Mouse (Mus musculus) erythroblast, embryonic 14.5 days (primary cell): Measurements from ENCODE around the gene Syne3. TPM values are rescaled to one million over a fixed set of nuclear protein-coding genes. Genes with fewer than 3 reads are reported as not detected.

Source experiments
- H3K27me3 ChIP-seq: 2 replicates; pipeline ENCODE4 v1.6.1; 2012; ENCODE audit warnings: inconsistent platforms; ENCODE audit not compliant: control insufficient read depth
- H3K36me3 ChIP-seq: 2 replicates; pipeline ENCODE4 v1.6.1; 2012; ENCODE audit warnings: mild to moderate bottlenecking, inconsistent platforms; ENCODE audit not compliant: control insufficient read depth
- H3K4me1 ChIP-seq: 2 replicates; pipeline ENCODE4 v1.6.1; 2012; ENCODE audit warnings: inconsistent platforms; ENCODE audit not compliant: control insufficient read depth
- H3K4me3 ChIP-seq: replicated peaks from 2 replicates; pipeline ENCODE3; 2012; ENCODE audit warnings: moderate library complexity, mild to moderate bottlenecking, inconsistent platforms
- H3K9me3 ChIP-seq: 2 replicates; pipeline ENCODE4 v1.6.1; 2012; ENCODE audit warnings: low read length, inconsistent platforms, mixed read lengths; ENCODE audit not compliant: control insufficient read depth
- GATA1 ChIP-seq: IDR thresholded peaks from 2 replicates; pipeline ENCODE4 v1.6.1; 2012; ENCODE audit warnings: low read length, inconsistent platforms, mixed read lengths
- TAL1 ChIP-seq: IDR thresholded peaks from 3 replicates; pipeline ENCODE4 v1.6.1; 2012; ENCODE audit warnings: low read length, inconsistent platforms, mixed read lengths
- polyA plus RNA-seq: library from polyadenylated mRNA; stranded (reverse); fragments of >175 nt; gene quantifications from 2 replicates; pipeline ENCODE4 v1.2.3, GENCODE M21; 2012

Syne3 gene
- polyA plus RNA-seq, 1 experiment = 1.2 TPM

GRCm38 (mm10) chr12:104986001-104986400 lies 23.6 kb downstream of the Syne3 start:
- Histone ChIP-seq H3K9me3 (peaks cover 5% of the 10 kb centered on the region; the same call in 1 of the 2 replicates), H3K36me3 (peaks cover 35% of the 10 kb centered on the region), H3K4me1 (peaks cover 44% of the 10 kb centered on the region), H3K27me3 (no peaks in the 10 kb centered on the region), H3K4me3 (no peak overlapping the region)
- TF ChIP-seq GATA1 (no peak), TAL1 (no peak)

GRCm38 (mm10) chr12:104985088-104985487 lies 24.5 kb downstream of the Syne3 start:
- Histone ChIP-seq H3K27me3 (no peaks in the 10 kb centered on the region), H3K4me1 (peaks cover 36% of the 10 kb centered on the region), H3K36me3 (peaks cover 28% of the 10 kb centered on the region), H3K9me3 (peaks cover 5% of the 10 kb centered on the region; the same call in 1 of the 2 replicates), H3K4me3 (no peak overlapping the region)
- TF ChIP-seq TAL1 (no peak), GATA1 (no peak)

- H3K36me3 ChIP-seq = peaks cover 36% of the 10 kb centered on the region
- no peaks in the 10 kb centered on the region for H3K27me3 ChIP-seq
- TF ChIP-seq GATA1 (no peak), TAL1 (no peak)
- H3K9me3 ChIP-seq = peaks cover 16% of the 10 kb centered on the region
- H3K4me3 ChIP-seq = no peak overlapping the region
- peaks cover 32% of the 10 kb centered on the region for H3K4me1 ChIP-seq
These were observed 26.1 kb downstream of the Syne3 start for GRCm38 (mm10) chr12:104983476-104983875.

GRCm38 (mm10) chr12:104978943-104979723 lies 30.5 kb downstream of the Syne3 start:
- no peaks in the 10 kb centered on the region for H3K27me3 ChIP-seq
- peaks cover 16% of the 10 kb centered on the region for H3K4me1 ChIP-seq
- H3K9me3 ChIP-seq = peaks cover 23% of the 10 kb centered on the region
- no peak overlapping the region for H3K4me3 ChIP-seq
- no peak for TF ChIP-seq TAL1
- TF ChIP-seq GATA1 = no peak
- H3K36me3 ChIP-seq = peaks cover 51% of the 10 kb centered on the region

- Histone ChIP-seq H3K36me3 (peaks cover 51% of the 10 kb centered on the region), H3K4me1 (peaks cover 10% of the 10 kb centered on the region), H3K9me3 (peaks cover 23% of the 10 kb centered on the region), H3K4me3 (no peak overlapping the region), H3K27me3 (no peaks in the 10 kb centered on the region)
- TF ChIP-seq TAL1 = no peak
- TF ChIP-seq GATA1 = no peak
These were observed 31.2 kb downstream of the Syne3 start for GRCm38 (mm10) chr12:104978420-104978819.

GRCm38 (mm10) chr12:104976903-104977302 lies 32.7 kb downstream of the Syne3 start:
- no peaks in the 10 kb centered on the region for H3K27me3 ChIP-seq
- peaks cover 6% of the 10 kb centered on the region for H3K4me1 ChIP-seq
- H3K36me3 ChIP-seq = peaks cover 57% of the 10 kb centered on the region
- H3K9me3 ChIP-seq = peaks cover 20% of the 10 kb centered on the region
- no peak overlapping the region for H3K4me3 ChIP-seq
- TF ChIP-seq GATA1 = no peak

- H3K27me3 ChIP-seq = no peaks in the 10 kb centered on the region
- peaks cover 2% of the 10 kb centered on the region for H3K4me1 ChIP-seq
- H3K36me3 ChIP-seq = peaks cover 60% of the 10 kb centered on the region
- peaks cover 18% of the 10 kb centered on the region for H3K9me3 ChIP-seq
- no peak overlapping the region for H3K4me3 ChIP-seq
- TF ChIP-seq TAL1 (no peak), GATA1 (no peak)
These were observed 33.2 kb downstream of the Syne3 start for GRCm38 (mm10) chr12:104976331-104976817.

GRCm38 (mm10) chr12:104972860-104973259 lies 36.7 kb downstream of the Syne3 start:
- H3K36me3 ChIP-seq = peaks cover 81% of the 10 kb centered on the region

GRCm38 (mm10) chr12:104969618-104970017 lies 40.0 kb downstream of the Syne3 start:
- no peaks in the 10 kb centered on the region for H3K9me3 ChIP-seq
- H3K36me3 ChIP-seq = peaks cover 88% of the 10 kb centered on the region
- no peak overlapping the region for H3K4me3 ChIP-seq
- TF ChIP-seq TAL1 (no peak), GATA1 (no peak)
- no peaks in the 10 kb centered on the region for H3K27me3 ChIP-seq
- H3K4me1 ChIP-seq = no peaks in the 10 kb centered on the region; the same call in 1 of the 2 replicates

More at GRCm38 (mm10) chr12:104972860-104973259, 36.7 kb downstream of the Syne3 start:
- H3K4me3 ChIP-seq = no peak overlapping the region
- TF ChIP-seq TAL1 (no peak), GATA1 (no peak)
- H3K4me1 ChIP-seq = no peaks in the 10 kb centered on the region; the same call in 1 of the 2 replicates
- H3K27me3 ChIP-seq = no peaks in the 10 kb centered on the region
- H3K9me3 ChIP-seq = peaks cover 4% of the 10 kb centered on the region
